20 mouse cellular contexts compared by ENCODE assay signal in the genomic region with DNA sequence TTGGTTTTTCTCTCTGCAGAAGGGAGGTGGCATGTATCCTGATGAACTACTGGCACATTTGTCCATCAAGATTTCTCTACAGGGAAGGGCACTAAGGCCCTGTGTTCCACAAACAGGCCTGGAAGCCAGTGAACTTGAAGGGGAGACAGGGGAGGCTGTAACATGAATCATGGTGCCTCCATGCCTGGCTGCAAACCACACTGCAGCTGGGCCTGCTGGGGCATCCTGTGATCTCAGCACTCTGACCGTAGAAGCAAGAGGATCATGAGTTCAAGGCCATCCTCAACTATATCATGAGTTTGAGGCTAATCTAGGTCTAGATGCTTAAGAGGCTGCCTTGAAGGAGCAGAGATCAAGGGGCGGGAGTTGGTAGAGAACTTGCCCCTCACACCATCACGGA. TPM values are rescaled to one million over a fixed set of nuclear protein-coding genes. Genes with fewer than 3 reads are reported as not detected.
DNase-seq lines count a peak whose midpoint lies in the region; ATAC-seq and TF ChIP-seq lines count a peak whose summit lies in the region.
"Had no signal": no experiment of that assay in that cellular context is flagged by ENCODE, and none has a peak within 500 bp of the region (broad histone marks: within the 10 kb centered on the region; RNA-seq: fewer than 3 reads in every experiment).

No protein-coding gene starts in this region.

- DNase-seq in liver, postnatal 0 days, result no peak
- DNase-seq in 416B (ENCODE audit: low read depth), result peak; percentile 82
- DNase-seq in thymus, postnatal 25 days, result peak; percentile 51
- no peak for DNase-seq in frontal cortex, adult 2 months (ENCODE audit: extremely low spot score in 1 of 2, low spot score in 1 of 2)
- no peak for DNase-seq in adrenal gland, adult 2 months
- DNase-seq: adrenal gland, adult 8-10 months; adrenal gland, postnatal 36 days; cerebellum, adult 11-12 months; cerebellum, adult 9-10 months; cerebellum, postnatal 25 days; gastrocnemius, postnatal 14 days; heart, adult 2 months had no signal

- H3K4me1 ChIP-seq in liver, embryonic 12.5 days, result peaks cover 59% of the 10 kb centered on the region
- peaks cover 15% of the 10 kb centered on the region for H3K4me1 ChIP-seq in liver, postnatal 0 days (ENCODE audit: insufficient read depth)

- H3K9me3 ChIP-seq in liver, embryonic 12.5 days (replicated peaks), result no peaks in the 10 kb centered on the region
- H3K9me3 ChIP-seq in liver, postnatal 0 days (ENCODE audit: low read length), result no peaks in the 10 kb centered on the region
- H3K9me3 ChIP-seq: forebrain, embryonic 12.5 days had no signal

- TF ChIP-seq EP300 in liver, postnatal 0 days (IDR thresholded peaks at IDR 0.05; ENCODE audit: low read depth), result no peak

- ATAC-seq in liver, embryonic 12.5 days, result no peak
- no peak for ATAC-seq in liver, postnatal 0 days
- ATAC-seq: forebrain, embryonic 16.5 days had no signal

- H3K36me3 ChIP-seq in liver, embryonic 12.5 days, result peaks cover 24% of the 10 kb centered on the region
- H3K36me3 ChIP-seq in liver, postnatal 0 days (replicated peaks; ENCODE audit: insufficient read depth, low read length), result peaks cover 6% of the 10 kb centered on the region; the same call in 1 of the 2 replicates
- H3K36me3 ChIP-seq in macrophage (ENCODE audit: inconsistent target), result peaks cover 19% of the 10 kb centered on the region

- 0 out of 2 replicates have a peak overlapping the region, but pooled peaks have one; percentile 23 for H3K27ac ChIP-seq in liver, embryonic 12.5 days
- H3K27ac ChIP-seq in liver, postnatal 0 days (ENCODE audit: low read depth), result no peak overlapping the region
- peak overlapping the region; percentile 100 for H3K27ac ChIP-seq in macrophage
- H3K27ac ChIP-seq: embryonic facial prominence, embryonic 13.5 days; forebrain, embryonic 12.5 days; heart, adult 2 months; hindbrain, embryonic 10.5 days; hindbrain, embryonic 14.5 days had no signal

- WGBS in liver, embryonic 12.5 days (ENCODE audit: insufficient replicate concordance), result 50% methylated on average over 3 of the region's 3 CpGs
- WGBS in liver, postnatal 0 days (ENCODE audit: insufficient replicate concordance), result 42% methylated on average over 3 of the region's 3 CpGs
- 45% methylated on average over 3 of the region's 3 CpGs for WGBS in macrophage (ENCODE audit: missing documents)

- H3K4me2 ChIP-seq in liver, embryonic 12.5 days, result 0 out of 2 replicates have a peak overlapping the region, but pooled peaks have one; percentile 7
- H3K4me2 ChIP-seq in liver, postnatal 0 days (ENCODE audit: low read depth, low read length), result no peak overlapping the region
- H3K4me2 ChIP-seq: embryonic facial prominence, embryonic 13.5 days; forebrain, embryonic 12.5 days; heart, embryonic 12.5 days; hindbrain, embryonic 14.5 days had no signal

- peaks cover 98% of the 10 kb centered on the region for H3K79me2 ChIP-seq in macrophage (ENCODE audit: inconsistent target)

- H3K27me3 ChIP-seq in liver, embryonic 12.5 days (replicated peaks), result peaks cover 17% of the 10 kb centered on the region
- no peaks in the 10 kb centered on the region for H3K27me3 ChIP-seq in liver, postnatal 0 days (ENCODE audit: insufficient read depth, low read length)
- H3K27me3 ChIP-seq: embryonic facial prominence, embryonic 13.5 days; forebrain, embryonic 12.5 days; heart, embryonic 12.5 days had no signal

- no peak for TF ChIP-seq CTCF in liver, postnatal 0 days (IDR thresholded peaks at IDR 0.05; ENCODE audit: low read depth)

- no peak overlapping the region for H3K9ac ChIP-seq in liver, embryonic 12.5 days
- H3K9ac ChIP-seq in liver, postnatal 0 days (replicated peaks), result no peak overlapping the region
- H3K9ac ChIP-seq: embryonic facial prominence, embryonic 13.5 days; forebrain, embryonic 12.5 days; heart, embryonic 12.5 days; hindbrain, embryonic 14.5 days had no signal

- H3K4me3 ChIP-seq in liver, embryonic 12.5 days, result no peak overlapping the region
- no peak overlapping the region for H3K4me3 ChIP-seq in liver, postnatal 0 days (ENCODE audit: low read depth, low read length)
- no peak overlapping the region for H3K4me3 ChIP-seq in macrophage (ENCODE audit: inconsistent target)
- H3K4me3 ChIP-seq: embryonic facial prominence, embryonic 13.5 days; forebrain, embryonic 12.5 days; heart, adult 2 months; heart, embryonic 12.5 days; hindbrain, embryonic 10.5 days had no signal

RNA-seq across cellular contexts. Expression of gene Cmtm7, which starts 5.3 kb away (rescaled TPM):
- polyA plus RNA-seq in liver, embryonic 12.5 days (2016; fragmentation: Nextera tagmentation; extraction: Ambion mirVana), result 69.9 and 70.4 TPM in 2 replicates
- polyA plus RNA-seq in liver, postnatal 0 days (2015; fragmentation: Nextera tagmentation; extraction: Ambion mirVana), result 57.7 and 58.2 TPM in 2 replicates
- total RNA-seq in macrophage (2018; cell fraction: chromatin; rRNA removed), result 10 to 100 TPM; 17.7 to 97.1 (median 67.8) TPM
- total RNA-seq in macrophage (2018; cell fraction: cytosol; rRNA removed), result 100 to 1,000 TPM in 9 of 26 experiments, 10 to 100 TPM in 17; 58.3 to 114 (median 93.6) TPM
- total RNA-seq in macrophage (2018; cell fraction: nucleus; rRNA removed), result 100 to 1,000 TPM in 1 of 26 experiments, 10 to 100 TPM in 25; 36.9 to 101 (median 68.6) TPM
- 47.8 to 121 TPM (median 101 TPM) in 3 replicates for polyA plus RNA-seq in macrophage (2018)
- polyA plus RNA-seq in frontal cortex, adult 2 months (2012; rRNA removed), result 9.5 and 9.8 TPM in 2 replicates
- total RNA-seq in adrenal gland, adult 2 months (2021), result 10 to 100 TPM; 27.8 to 41.3 TPM
- 187 and 230 TPM in 2 replicates for polyA plus RNA-seq in adrenal gland, adult 2 months (2012; rRNA removed)

RNA-seq across cellular contexts. Expression of gene Cmtm6, which starts 45.4 kb away (rescaled TPM):
- 26.0 and 29.1 TPM in 2 replicates for polyA plus RNA-seq in liver, embryonic 12.5 days (2016; fragmentation: Nextera tagmentation; extraction: Ambion mirVana)
- polyA plus RNA-seq in liver, postnatal 0 days (2015; fragmentation: Nextera tagmentation; extraction: Ambion mirVana), result 27.7 and 30.1 TPM in 2 replicates
- total RNA-seq in macrophage (2018; cell fraction: chromatin; rRNA removed), result 10 to 100 TPM in 25 of 26 experiments, 1 to 10 TPM in 1; 9.5 to 94.2 (median 29.7) TPM
- 100 to 1,000 TPM in 12 of 26 experiments, 10 to 100 TPM in 14; 60.7 to 138 (median 99.6) TPM for total RNA-seq in macrophage (2018; cell fraction: cytosol; rRNA removed)
- 100 to 1,000 TPM in 10 of 26 experiments, 10 to 100 TPM in 16; 54.2 to 141 (median 94.4) TPM for total RNA-seq in macrophage (2018; cell fraction: nucleus; rRNA removed)
- polyA plus RNA-seq in macrophage (2018), result 61.4 to 121 TPM (median 79.5 TPM) in 3 replicates
- 18.4 and 23.9 TPM in 2 replicates for polyA plus RNA-seq in frontal cortex, adult 2 months (2012; rRNA removed)
- 10 to 100 TPM; 67.0 to 92.3 TPM for total RNA-seq in adrenal gland, adult 2 months (2021)
- polyA plus RNA-seq in adrenal gland, adult 2 months (2012; rRNA removed), result 33.5 and 44.6 TPM in 2 replicates

Comparison
In these comparisons a context has a peak if more than half of its experiments do, and no peak if none do; other contexts are left out.
1. DNase-seq: peak in 416B (single experiment) and thymus, postnatal 25 days (single experiment); none in liver, postnatal 0 days (single experiment), frontal cortex, adult 2 months (0 of 2) and adrenal gland, adult 2 months (single experiment).